Mouse (Mus musculus) limb, embryonic 11.5 days (tissue): ENCODE data around the gene Tln2. TPM values are rescaled to one million over a fixed set of nuclear protein-coding genes. Genes with fewer than 3 reads are reported as not detected.

Experiments
- ATAC-seq: fragments of 200-750 bp; cut with Nextera tagmentation; 2 replicates; pipeline ENCODE4 v1.8.0; 2017; ENCODE audit warnings: low read depth; ENCODE audit not compliant: insufficient number of reproducible peaks, low FRiP score, low TSS enrichment
- DNase-seq: peaks from one replicate; pipeline ENCODE4 v3.0.0-alpha.2; 2015; ENCODE audit warnings: low spot score
- H3K27ac ChIP-seq: fragments of 300-500 bp; sonication (generic); replicated peaks from 2 replicates; pipeline ENCODE4 v1.5.1; 2014; ENCODE audit warnings: low read depth, mild to moderate bottlenecking, low read length
- H3K27me3 ChIP-seq: fragments of 300-500 bp; sonication (generic); 2 replicates; pipeline ENCODE4 v1.6.1; 2014; ENCODE audit warnings: mild to moderate bottlenecking, low read length, mixed read lengths; ENCODE audit not compliant: control insufficient read depth, insufficient read depth
- H3K36me3 ChIP-seq: fragments of 300-500 bp; sonication (generic); 2 replicates; pipeline ENCODE4 v1.6.1; 2014; ENCODE audit warnings: mild to moderate bottlenecking, low read length, moderate library complexity, mixed read lengths; ENCODE audit not compliant: control insufficient read depth, insufficient read depth
- H3K4me1 ChIP-seq: fragments of 300-500 bp; sonication (generic); 2 replicates; pipeline ENCODE4 v1.6.1; 2014; ENCODE audit warnings: low read length, mixed read lengths; ENCODE audit not compliant: control insufficient read depth, insufficient read depth
- H3K4me2 ChIP-seq: fragments of 300-500 bp; sonication (generic); 2 replicates; pipeline ENCODE4 v1.6.1; 2014; ENCODE audit warnings: low read depth, mild to moderate bottlenecking, moderate library complexity; ENCODE audit not compliant: severe bottlenecking
- H3K4me3 ChIP-seq: fragments of 300-500 bp; sonication (generic); 2 replicates; pipeline ENCODE4 v1.5.1; 2014; ENCODE audit warnings: low read depth, low read length
- H3K9ac ChIP-seq: fragments of 300-500 bp; sonication (generic); 2 replicates; pipeline ENCODE4 v1.6.1; 2014; ENCODE audit warnings: mild to moderate bottlenecking, low read length
- H3K9me3 ChIP-seq: fragments of 300-500 bp; sonication (generic); 2 replicates; pipeline ENCODE4 v1.6.1; 2016; ENCODE audit warnings: low read length; ENCODE audit not compliant: control insufficient read depth
- WGBS: fragments of 180-500 bp; shearing (Covaris S2); extraction: QIAGEN DNeasy Blood & Tissue Kit; methylation state at CpG from one replicate; pipeline ENCODE4 v1.1.7; 2014; 5-methylcytosine and 5-hydroxymethylcytosine counted together
- polyA plus RNA-seq: library from polyadenylated mRNA; unstranded; fragments of >200 nt; fragmentation: Nextera tagmentation; extraction: Ambion mirVana; gene quantifications from 2 replicates; pipeline ENCODE4 v1.2.1, GENCODE M21; 2014

The Tln2 gene
- polyA plus RNA-seq, 1 experiment from 2014 or later, result 28.2 TPM

- Histone ChIP-seq H3K9ac (no peak overlapping the region), H3K4me3 (no peak overlapping the region), H3K36me3 (no peaks in the 10 kb centered on the region), H3K4me2 (no peak overlapping the region), H3K9me3 (no peaks in the 10 kb centered on the region), H3K27me3 (no peaks in the 10 kb centered on the region), H3K4me1 (no peaks in the 10 kb centered on the region), H3K27ac (no peak overlapping the region)
- DNase-seq (no peak), ATAC-seq (no peak)
- 88% methylated on average over 6 of the region's 6 CpGs for WGBS
Observed at GRCm38 (mm10) chr9:67399563-67399962, 159.9 kb downstream of the Tln2 start.

GRCm38 (mm10) chr9:67397756-67398155 is 161.7 kb downstream of the Tln2 start:
- DNase-seq (no peak), ATAC-seq (no peak)
- WGBS, result 97% methylated on average over 3 of the region's 3 CpGs
- Histone ChIP-seq H3K4me2 (no peak overlapping the region), H3K9me3 (no peaks in the 10 kb centered on the region), H3K27me3 (no peaks in the 10 kb centered on the region), H3K36me3 (no peaks in the 10 kb centered on the region), H3K4me3 (no peak overlapping the region), H3K27ac (no peak overlapping the region), H3K9ac (no peak overlapping the region), H3K4me1 (no peaks in the 10 kb centered on the region)

- no peak overlapping the region for H3K9ac ChIP-seq
- no peak for DNase-seq
- no peak overlapping the region for H3K27ac ChIP-seq
- no peak overlapping the region for H3K4me3 ChIP-seq
- H3K4me1 ChIP-seq, result no peaks in the 10 kb centered on the region
- no peaks in the 10 kb centered on the region for H3K36me3 ChIP-seq
- H3K4me2 ChIP-seq, result no peak overlapping the region
- no peaks in the 10 kb centered on the region for H3K9me3 ChIP-seq
- WGBS, result 78% methylated on average over 3 of the region's 3 CpGs
- no peak for ATAC-seq
- no peaks in the 10 kb centered on the region for H3K27me3 ChIP-seq
Observed at GRCm38 (mm10) chr9:67396446-67396845, 163.1 kb downstream of the Tln2 start.

GRCm38 (mm10) chr9:67384028-67384590 is 175.4 kb downstream of the Tln2 start:
- H3K27me3 ChIP-seq, result no peaks in the 10 kb centered on the region
- no peak overlapping the region for H3K27ac ChIP-seq
- DNase-seq (no peak), ATAC-seq (no peak)
- no peaks in the 10 kb centered on the region for H3K36me3 ChIP-seq
- H3K9me3 ChIP-seq, result no peaks in the 10 kb centered on the region
- no peaks in the 10 kb centered on the region for H3K4me1 ChIP-seq
- no peak overlapping the region for H3K4me2 ChIP-seq
- H3K4me3 ChIP-seq, result no peak overlapping the region
- H3K9ac ChIP-seq, result no peak overlapping the region
- WGBS, result 86% methylated on average over 9 of the region's 9 CpGs

GRCm38 (mm10) chr9:67380095-67380494 is 179.4 kb downstream of the Tln2 start:
- Histone ChIP-seq H3K36me3 (no peaks in the 10 kb centered on the region), H3K27me3 (no peaks in the 10 kb centered on the region), H3K9me3 (no peaks in the 10 kb centered on the region), H3K4me1 (no peaks in the 10 kb centered on the region), H3K27ac (no peak overlapping the region), H3K4me2 (no peak overlapping the region), H3K4me3 (no peak overlapping the region), H3K9ac (no peak overlapping the region)
- 71% methylated on average over 5 of the region's 5 CpGs for WGBS
- ATAC-seq, result no peak
- no peak for DNase-seq

GRCm38 (mm10) chr9:67378772-67379171 is 180.7 kb downstream of the Tln2 start:
- ATAC-seq (no peak), DNase-seq (no peak)
- no peaks in the 10 kb centered on the region for H3K4me1 ChIP-seq
- H3K4me2 ChIP-seq, result no peak overlapping the region
- H3K27me3 ChIP-seq, result no peaks in the 10 kb centered on the region
- H3K4me3 ChIP-seq, result no peak overlapping the region
- H3K27ac ChIP-seq, result no peak overlapping the region
- H3K36me3 ChIP-seq, result no peaks in the 10 kb centered on the region
- WGBS, result 90% methylated on average over 5 of the region's 5 CpGs
- no peak overlapping the region for H3K9ac ChIP-seq
- no peaks in the 10 kb centered on the region for H3K9me3 ChIP-seq

- 97% methylated on average over 3 of the region's 3 CpGs for WGBS
- Histone ChIP-seq H3K4me2 (no peak overlapping the region), H3K36me3 (no peaks in the 10 kb centered on the region; the same call in 1 of the 2 replicates), H3K4me1 (no peaks in the 10 kb centered on the region), H3K9ac (no peak overlapping the region), H3K9me3 (no peaks in the 10 kb centered on the region), H3K27me3 (no peaks in the 10 kb centered on the region), H3K27ac (no peak overlapping the region), H3K4me3 (no peak overlapping the region)
- ATAC-seq, result no peak
- DNase-seq, result no peak
Observed at GRCm38 (mm10) chr9:67368078-67368477, 191.4 kb downstream of the Tln2 start.

- Histone ChIP-seq H3K9ac (no peak overlapping the region), H3K27me3 (no peaks in the 10 kb centered on the region), H3K36me3 (no peaks in the 10 kb centered on the region), H3K4me2 (no peak overlapping the region), H3K27ac (no peak overlapping the region), H3K9me3 (no peaks in the 10 kb centered on the region), H3K4me3 (no peak overlapping the region), H3K4me1 (no peaks in the 10 kb centered on the region)
- no peak for DNase-seq
- no peak for ATAC-seq
- WGBS, result 95% methylated on average over 10 of the region's 10 CpGs
Observed at GRCm38 (mm10) chr9:67362511-67362910, 197.0 kb downstream of the Tln2 start.

- no peak for ATAC-seq
- Histone ChIP-seq H3K4me2 (no peak overlapping the region), H3K4me1 (no peaks in the 10 kb centered on the region), H3K36me3 (no peaks in the 10 kb centered on the region), H3K9ac (no peak overlapping the region), H3K9me3 (no peaks in the 10 kb centered on the region), H3K4me3 (no peak overlapping the region), H3K27ac (no peak overlapping the region), H3K27me3 (no peaks in the 10 kb centered on the region)
- WGBS, result 82% methylated on average over 2 of the region's 2 CpGs
- no peak for DNase-seq
Observed at GRCm38 (mm10) chr9:67362053-67362452, 197.4 kb downstream of the Tln2 start.
